In genomic region chr14:61703916-61704315, GRCm38 (mm10) we compare ENCODE assay signal across 17 mouse cellular contexts.
"Had no signal": no experiment of that assay in that cellular context is flagged by ENCODE, and none has a peak within 500 bp of the region (broad histone marks: within the 10 kb centered on the region; RNA-seq: fewer than 3 reads in every experiment).

No protein-coding gene starts in this region.

- H3K9me3 ChIP-seq: midbrain, embryonic 10.5 days; midbrain, embryonic 12.5 days; neural tube, embryonic 13.5 days; neural tube, embryonic 15.5 days had no signal

- H3K4me1 ChIP-seq: midbrain, embryonic 10.5 days; midbrain, embryonic 12.5 days; neural tube, embryonic 13.5 days had no signal

- H3K36me3 ChIP-seq: midbrain, embryonic 10.5 days; midbrain, embryonic 12.5 days; neural tube, embryonic 13.5 days; neural tube, embryonic 15.5 days had no signal

- H3K4me3 ChIP-seq: midbrain, embryonic 10.5 days; midbrain, embryonic 12.5 days; myocyte; neural tube, embryonic 13.5 days; neural tube, embryonic 15.5 days had no signal

- H3K27me3 ChIP-seq: midbrain, embryonic 12.5 days; neural tube, embryonic 13.5 days; neural tube, embryonic 15.5 days had no signal

- H3K27ac ChIP-seq: midbrain, embryonic 10.5 days; midbrain, embryonic 12.5 days; neural tube, embryonic 13.5 days; neural tube, embryonic 15.5 days had no signal

- DNase-seq: lung, adult 18-20 months; lung, embryonic 14.5 days; lung, postnatal 10 days; lung, postnatal 4 days; midbrain, embryonic 14.5 days; right cerebral cortex, adult 18-20 months; right cerebral cortex, postnatal 25 days; right cerebral cortex, postnatal 4 days; spleen, adult 18-20 months; thymus, adult 18-20 months; thymus, postnatal 14 days; thymus, postnatal 36 days had no signal
